Mouse (Mus musculus): ENCODE measurements at regions not wholly inside any gene's neighbourhood (a gene's known extent, or its start where the extent isn't known, plus 50 kb on each side); places are given as distances from the start of the nearest gene placed in this dataset.

DNA sequence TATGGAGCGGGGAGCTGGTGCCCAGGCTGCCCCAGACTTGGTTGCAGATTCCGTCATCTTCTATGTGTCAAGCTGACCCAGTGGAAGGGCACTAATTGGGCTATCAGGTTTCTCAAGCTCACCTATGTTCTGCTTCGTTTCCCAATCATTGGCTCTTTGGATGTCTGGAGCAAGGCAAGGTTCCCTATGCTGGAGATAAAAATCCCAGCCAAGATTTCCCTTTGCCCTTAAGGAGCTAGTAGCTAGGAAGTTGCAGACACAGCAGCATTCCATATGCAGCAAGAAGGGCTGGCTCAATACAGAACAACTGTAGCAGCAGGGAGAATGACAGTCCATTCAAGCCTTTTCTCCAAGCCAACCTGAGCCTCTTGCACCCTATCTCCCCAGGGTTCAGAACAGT, 159.2 kb upstream of the Zfp706 start:
- no peak for DNase-seq (ENCODE audit: low spot score in 2 of 2)

DNA sequence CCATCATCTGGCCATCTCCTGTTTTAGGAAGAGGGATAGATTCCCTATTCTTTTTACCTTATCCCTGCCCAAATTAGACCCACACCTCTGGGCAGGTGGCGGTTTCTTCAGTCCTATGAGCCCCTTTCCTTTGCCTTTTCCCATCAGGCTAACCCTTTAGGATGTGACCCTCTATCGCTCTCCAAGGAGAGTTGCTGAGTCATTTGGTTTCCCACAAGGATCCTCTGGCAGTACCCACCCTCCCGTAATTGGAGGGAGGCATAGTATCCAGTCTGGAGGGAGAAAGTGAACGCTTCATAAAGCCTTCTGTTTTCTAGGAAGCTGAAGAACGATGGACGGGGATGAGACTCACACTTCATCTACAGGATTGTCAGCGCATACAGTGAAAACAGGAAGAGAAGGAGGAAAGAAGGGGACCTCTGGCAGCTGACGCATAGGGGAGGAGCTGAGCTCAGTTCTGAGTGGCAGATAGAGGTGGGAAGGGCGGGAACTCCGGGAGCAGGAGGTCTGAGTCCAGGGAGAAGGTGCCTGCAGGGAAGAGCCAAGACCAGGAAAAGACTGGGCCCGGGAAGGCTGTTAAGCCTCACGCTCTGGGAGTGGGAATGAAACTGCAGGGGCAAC, 158.4 kb upstream of the Zfp706 start:
- no peak for DNase-seq (ENCODE audit: low spot score in 2 of 2)

DNA sequence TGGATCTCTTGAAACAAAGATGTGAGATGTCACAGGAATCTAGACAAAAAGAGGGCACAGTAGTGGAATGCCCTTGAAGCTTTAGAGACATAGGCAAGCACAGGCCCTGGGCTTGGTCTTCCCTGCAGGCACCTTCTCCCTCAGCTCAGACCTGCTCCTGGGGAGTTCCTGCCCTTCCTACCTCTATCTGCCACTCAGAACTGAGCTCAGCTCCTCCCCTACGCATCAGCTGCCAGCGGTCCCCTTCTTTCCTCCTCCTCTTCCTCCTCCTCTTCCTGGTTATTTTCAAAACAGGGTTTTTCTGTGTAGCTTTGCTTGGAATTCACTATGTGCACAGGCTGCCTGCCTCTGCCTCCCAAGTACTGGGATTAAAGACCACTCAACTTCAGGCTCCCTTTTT, 157.6 kb upstream of the Zfp706 start:
- no peak for DNase-seq (ENCODE audit: low spot score in 2 of 2)

- no peak for DNase-seq (ENCODE audit: low spot score in 2 of 2)
Measured at GRCm38 (mm10) chr15:37164191-37165135, 156.9 kb upstream of the Zfp706 start.

DNA sequence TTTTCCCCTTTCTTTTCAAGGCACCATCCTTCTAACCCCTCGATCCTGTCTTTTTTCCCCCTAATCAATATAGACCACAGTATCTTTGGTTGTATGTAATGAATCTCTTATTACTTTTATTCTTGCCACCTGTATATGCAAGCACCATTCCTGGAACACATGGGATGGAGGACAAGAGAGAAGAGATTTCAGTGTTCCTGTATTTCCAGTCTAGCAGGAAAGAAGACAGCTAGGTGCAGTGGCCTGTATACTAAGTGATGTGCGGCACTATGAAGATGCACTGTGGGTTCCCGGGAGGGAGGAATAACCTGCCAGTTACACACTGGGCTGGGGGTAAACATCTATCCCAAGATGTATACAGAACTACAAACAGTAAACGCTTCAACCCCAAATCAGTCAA, 152.4 kb upstream of the Zfp706 start:
- no peak for DNase-seq (ENCODE audit: low spot score in 2 of 2)

DNA sequence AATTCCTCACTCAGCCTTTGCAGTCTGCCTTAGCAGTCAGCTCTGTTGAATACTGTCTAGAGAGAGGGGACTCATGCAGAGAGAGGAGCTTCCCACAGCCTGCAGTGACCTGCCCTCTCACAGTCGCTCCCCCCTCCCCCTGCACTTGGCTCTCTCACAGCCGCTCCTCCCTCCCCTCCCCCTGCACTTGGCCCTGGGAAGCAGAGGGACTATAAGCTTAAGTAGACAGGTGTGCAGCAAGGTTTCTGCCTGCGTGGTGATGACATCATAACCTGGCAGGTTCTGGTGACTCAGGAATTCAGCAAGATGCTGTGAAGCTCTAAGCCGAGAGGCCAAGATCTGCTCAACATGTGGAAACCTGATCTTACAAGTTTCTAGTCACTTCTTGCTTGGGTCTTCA, 151.8 kb upstream of the Zfp706 start:
- no peak for DNase-seq (ENCODE audit: low spot score in 2 of 2)

- no peak for DNase-seq (ENCODE audit: low spot score in 2 of 2)
Measured at GRCm38 (mm10) chr15:37157386-37157785, 149.8 kb upstream of the Zfp706 start.

- no peak for DNase-seq (ENCODE audit: low spot score in 2 of 2)
Measured at GRCm38 (mm10) chr15:37154934-37155333, 147.4 kb upstream of the Zfp706 start.

DNA sequence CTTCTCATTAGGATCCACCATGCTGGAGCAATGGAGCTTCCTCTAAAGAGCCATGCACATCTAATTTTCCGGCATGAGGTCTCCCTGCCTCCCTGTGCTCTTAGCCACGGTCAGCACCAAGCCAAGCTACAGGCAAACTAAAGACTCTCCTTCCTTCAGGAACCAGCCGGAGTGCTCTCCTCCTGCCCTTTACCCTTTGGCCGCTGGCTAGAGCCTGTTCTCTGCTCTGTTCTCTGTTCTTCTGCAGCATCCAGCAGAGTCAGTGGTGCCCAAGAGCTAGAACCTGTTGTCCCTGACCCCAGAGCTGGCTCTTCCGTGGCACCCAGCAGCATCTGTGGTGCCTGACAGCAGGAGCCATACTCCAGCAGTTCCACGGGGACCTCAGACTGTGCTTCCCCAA, 145.6 kb upstream of the Zfp706 start:
- DNase-seq (ENCODE audit: low spot score in 2 of 2): no peak

- DNase-seq (ENCODE audit: low spot score in 2 of 2): peak in 1 of 2 experiments; percentile 3
Measured at GRCm38 (mm10) chr15:37135590-37136164, 128.1 kb upstream of the Zfp706 start.

DNA sequence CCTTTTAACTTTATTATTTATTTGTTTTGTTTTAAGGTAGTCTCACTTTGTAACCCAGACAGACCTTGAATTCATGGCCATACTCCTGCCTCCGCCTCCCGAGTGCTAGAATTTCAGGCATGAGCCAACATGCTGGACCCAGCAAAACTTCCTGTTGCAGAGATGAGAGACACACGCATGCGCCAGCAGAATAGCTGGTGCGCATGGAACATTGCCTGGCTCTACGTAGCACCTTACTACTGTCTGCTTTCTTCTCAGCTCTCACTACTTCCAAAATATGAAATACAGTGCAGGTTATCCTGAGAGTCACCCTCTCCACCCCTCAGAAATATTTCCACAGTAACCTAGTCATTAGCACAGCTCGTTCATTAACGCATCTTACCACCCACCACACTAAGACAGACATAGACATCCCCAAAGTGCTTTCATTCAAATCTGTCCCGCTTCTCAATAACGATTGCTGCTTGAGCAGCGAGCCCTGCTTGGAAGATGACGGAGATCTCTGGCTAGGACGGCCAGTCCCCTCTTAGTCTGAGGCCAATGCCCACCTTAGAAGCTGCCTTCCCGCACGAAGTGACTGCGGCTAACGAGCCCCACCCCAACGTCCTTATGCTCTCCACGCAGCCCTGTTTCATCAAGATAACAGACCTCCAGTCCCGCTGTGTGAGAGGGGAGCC, 127.5 kb upstream of the Zfp706 start:
- DNase-seq (ENCODE audit: low spot score in 2 of 2): no peak

GRCm38 (mm10) chr15:37134386-37134785, 126.8 kb upstream of the Zfp706 start:
- DNase-seq (ENCODE audit: low spot score in 2 of 2): no peak

- DNase-seq (ENCODE audit: low spot score in 2 of 2): no peak
Measured at GRCm38 (mm10) chr15:37133916-37134315, 126.3 kb upstream of the Zfp706 start.

- no peak for DNase-seq (ENCODE audit: low spot score in 2 of 2)
Measured at GRCm38 (mm10) chr15:37127681-37128080, 120.1 kb upstream of the Zfp706 start.

GRCm38 (mm10) chr15:37127170-37127569, 119.6 kb upstream of the Zfp706 start:
- no peak for DNase-seq (ENCODE audit: low spot score in 2 of 2)

GRCm38 (mm10) chr15:37125823-37126222, 118.2 kb upstream of the Zfp706 start:
- DNase-seq (ENCODE audit: low spot score in 2 of 2): no peak

- DNase-seq (ENCODE audit: low spot score in 2 of 2): no peak
Measured at GRCm38 (mm10) chr15:37124951-37125350, 117.4 kb upstream of the Zfp706 start.

DNA sequence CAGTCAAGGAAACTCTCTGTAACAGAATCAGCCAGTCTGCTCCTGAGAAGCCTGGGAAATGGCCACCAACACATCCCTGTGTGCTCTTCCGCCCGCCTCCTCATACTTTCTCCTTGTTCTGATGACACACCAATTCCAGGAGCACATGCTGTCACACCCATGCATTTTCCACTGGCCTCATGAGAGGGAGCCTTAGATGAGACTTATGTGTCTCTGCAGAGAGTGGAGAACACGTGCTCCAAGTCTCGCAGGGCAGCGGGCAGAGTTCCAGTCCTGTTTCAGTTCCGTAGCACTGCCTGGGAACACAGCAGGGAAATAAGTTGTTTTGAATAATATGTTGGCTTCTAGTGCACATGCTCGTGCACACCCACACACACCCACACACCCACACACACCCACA, 116.7 kb upstream of the Zfp706 start:
- DNase-seq (ENCODE audit: low spot score in 2 of 2): no peak

- DNase-seq (ENCODE audit: low spot score in 2 of 2): peak; percentile 33
Measured at GRCm38 (mm10) chr15:37120381-37120780, 112.8 kb upstream of the Zfp706 start.

GRCm38 (mm10) chr15:37114119-37114518, 106.5 kb upstream of the Zfp706 start:
- peak; percentile 27 to 45 for DNase-seq (ENCODE audit: low spot score in 2 of 2)

GRCm38 (mm10) chr15:37110462-37110861, 102.9 kb upstream of the Zfp706 start:
- DNase-seq (ENCODE audit: low spot score in 2 of 2): no peak

- DNase-seq (ENCODE audit: low spot score in 2 of 2): no peak
Measured at GRCm38 (mm10) chr15:37102035-37102555, 94.5 kb upstream of the Zfp706 start.
